Mouse (Mus musculus): Measurements from ENCODE around the gene Tom1l1.

The Tom1l1 gene

GRCm38 (mm10) chr11:90667325-90667724, 20.8 kb downstream of the Tom1l1 start:
- DNase-seq (ENCODE audit: low spot score): no peak

GRCm38 (mm10) chr11:90666916-90667315, 21.2 kb downstream of the Tom1l1 start:
- peak; percentile 73 for DNase-seq (ENCODE audit: low spot score)

DNA sequence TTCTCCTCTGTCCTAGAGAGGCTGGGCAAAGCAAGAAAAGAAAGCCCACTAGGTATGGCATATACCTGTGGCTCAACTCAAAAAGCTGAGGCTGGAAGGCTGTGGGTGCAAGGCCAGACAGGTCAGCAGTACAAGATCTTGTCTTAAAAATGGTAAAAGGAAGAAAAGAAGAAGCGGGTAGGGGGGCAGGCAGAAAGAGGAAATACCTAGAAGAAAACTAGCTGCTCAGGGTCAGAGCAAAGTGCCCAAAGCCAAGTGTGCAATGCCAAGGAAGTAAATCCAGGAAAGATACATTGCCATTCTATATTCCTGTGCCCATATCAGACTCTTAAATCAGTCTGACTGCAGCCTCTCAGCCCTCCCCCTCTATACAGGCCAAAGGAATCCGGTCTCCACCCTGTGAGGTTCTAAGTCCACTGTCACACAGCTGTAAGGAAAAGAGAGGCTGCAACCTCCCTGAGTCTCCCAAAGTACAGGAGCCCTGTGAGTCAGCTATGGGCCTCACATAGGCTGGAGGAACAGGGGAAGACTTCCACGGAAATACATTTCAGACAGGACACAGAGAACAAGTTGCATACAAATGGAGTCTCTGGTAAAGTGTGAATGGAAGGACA, 21.9 kb downstream of the Tom1l1 start:
- peak; percentile 42 for DNase-seq (ENCODE audit: low spot score)

GRCm38 (mm10) chr11:90665161-90665560, 23.0 kb downstream of the Tom1l1 start:
- DNase-seq (ENCODE audit: low spot score): no peak

DNA sequence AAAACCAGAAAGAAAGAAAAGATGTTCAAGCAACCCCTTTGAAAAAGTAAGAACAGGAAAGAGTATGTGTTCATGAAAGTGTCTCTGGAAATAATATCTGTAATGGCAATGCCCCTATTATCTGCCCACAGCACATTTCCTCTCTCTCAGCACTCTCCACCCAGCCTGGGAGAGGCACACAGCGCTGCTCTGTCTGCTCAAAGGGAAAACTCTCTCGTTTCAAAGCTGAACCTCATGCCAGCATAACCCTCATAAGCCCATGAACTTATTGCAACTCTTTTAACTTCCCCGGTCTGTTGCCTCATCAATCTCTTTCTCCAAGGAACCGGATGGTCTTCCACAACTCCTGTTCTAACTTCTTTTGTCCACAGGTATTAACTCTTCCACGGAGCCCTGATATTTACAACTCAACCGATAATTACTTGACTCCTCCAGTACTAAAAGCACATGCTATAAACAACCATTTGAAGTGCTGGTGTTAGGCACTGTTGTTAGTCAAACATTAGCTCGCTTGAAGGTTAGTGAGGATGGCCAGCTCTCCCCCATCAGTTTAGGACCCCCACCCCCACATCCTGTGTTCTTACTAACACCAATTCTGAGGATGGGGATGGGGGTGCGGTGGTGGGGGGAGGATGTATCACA, 23.7 kb downstream of the Tom1l1 start:
- DNase-seq (ENCODE audit: low spot score): peak; percentile 85

- DNase-seq (ENCODE audit: low spot score): no peak
Observed at GRCm38 (mm10) chr11:90663618-90664297, 24.4 kb downstream of the Tom1l1 start.

DNA sequence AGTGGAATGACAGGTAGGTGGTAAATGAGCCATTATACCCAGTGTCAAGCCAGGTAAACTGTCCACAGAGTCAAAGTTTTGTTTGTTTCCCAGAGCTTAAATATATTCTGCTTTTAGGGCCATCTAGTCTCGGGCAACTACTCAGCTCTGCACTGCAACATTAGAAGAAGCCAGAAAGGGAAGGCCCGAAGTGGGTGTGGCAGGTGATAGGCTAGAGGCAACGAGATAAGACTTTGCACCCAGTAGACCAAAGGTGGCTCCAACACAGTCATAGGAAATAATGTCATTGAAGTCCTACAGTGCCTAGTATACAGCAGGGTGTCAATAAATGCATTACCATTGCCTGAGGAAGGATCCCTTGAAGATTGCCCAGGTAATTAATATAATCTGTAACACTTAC, 25.1 kb downstream of the Tom1l1 start:
- peak; percentile 84 for DNase-seq (ENCODE audit: low spot score)

- no peak for DNase-seq (ENCODE audit: low spot score)
Observed at GRCm38 (mm10) chr11:90660662-90661061, 27.5 kb downstream of the Tom1l1 start.

DNA sequence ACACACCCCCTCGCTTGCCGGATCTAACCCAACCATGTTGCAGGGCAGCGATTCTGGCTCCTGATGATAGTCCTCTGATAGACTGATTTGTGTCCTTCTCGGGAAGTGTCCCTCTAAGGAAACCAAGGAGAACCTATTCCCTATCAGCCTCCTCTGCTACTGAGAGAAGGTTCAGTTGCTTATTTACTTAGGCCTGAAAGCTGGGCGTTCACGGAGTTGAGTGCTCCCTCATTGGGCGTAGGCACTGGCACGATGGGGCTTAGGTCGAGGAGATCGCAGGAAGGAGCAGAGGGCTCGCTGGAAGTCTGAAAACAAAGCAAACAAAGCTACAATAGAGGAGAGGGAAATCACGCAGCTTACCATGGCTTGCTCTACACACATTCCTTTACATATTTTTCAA, 30.6 kb downstream of the Tom1l1 start:
- DNase-seq (ENCODE audit: low spot score): no peak

GRCm38 (mm10) chr11:90652603-90653002, 35.6 kb downstream of the Tom1l1 start:
- no peak for DNase-seq (ENCODE audit: low spot score)

GRCm38 (mm10) chr11:90650231-90650885, 37.8 kb downstream of the Tom1l1 start:
- DNase-seq (ENCODE audit: low spot score): no peak

DNA sequence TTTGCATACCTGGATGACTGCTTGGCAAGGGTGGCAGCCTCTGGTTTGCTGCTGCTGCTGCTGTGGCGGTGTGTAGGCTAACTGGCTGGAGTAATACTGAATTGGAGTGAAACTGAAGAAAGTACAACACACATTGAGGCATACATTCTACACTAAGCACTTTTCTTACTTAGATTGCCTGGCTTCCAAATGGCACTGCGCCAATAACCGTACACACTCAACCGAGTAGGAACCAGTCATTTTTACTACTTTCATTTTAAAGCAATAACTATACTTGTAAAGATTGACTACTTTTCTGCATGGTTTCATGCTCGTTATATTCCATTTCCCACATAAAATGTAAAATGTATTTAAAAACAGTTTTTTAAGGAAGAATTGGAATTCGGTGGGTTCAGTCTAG, 38.4 kb downstream of the Tom1l1 start:
- DNase-seq (ENCODE audit: low spot score): no peak

DNA sequence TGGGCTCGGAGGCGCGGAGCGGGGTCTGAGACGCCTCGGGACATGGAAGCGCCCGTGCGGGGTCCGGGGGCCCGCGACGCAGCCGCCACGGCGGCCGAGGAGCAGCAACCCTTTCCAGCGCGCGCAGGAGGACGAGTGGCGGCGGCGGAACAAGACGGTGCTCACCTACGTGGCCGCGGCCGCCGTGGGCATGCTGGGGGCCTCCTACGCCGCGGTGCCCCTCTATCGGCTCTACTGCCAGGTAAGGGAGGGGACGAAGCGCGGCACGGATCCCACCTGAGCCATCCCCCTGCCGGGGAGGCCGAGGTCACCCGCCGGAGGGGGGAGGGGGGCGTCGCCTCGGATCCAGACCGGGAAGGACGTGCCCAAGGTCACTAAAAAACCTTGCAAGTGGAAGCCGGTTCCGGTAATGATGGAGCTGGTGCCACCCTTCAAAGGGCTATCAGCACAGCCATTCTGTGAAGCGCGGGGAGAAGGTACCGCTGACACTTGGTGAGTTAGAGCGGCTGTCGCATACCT, 49.8 kb downstream of the Tom1l1 start:
- peak; percentile 52 for DNase-seq (ENCODE audit: low spot score)

- DNase-seq (ENCODE audit: low spot score): peak; percentile 93
Observed at GRCm38 (mm10) chr11:90637440-90638311, 50.5 kb downstream of the Tom1l1 start, which contains the start of the genes Stxbp4 and Cox11. Stxbp4 (minus strand) TSS chr11:90638084. Cox11 (plus strand) TSS chr11:90638173.

GRCm38 (mm10) chr11:90634661-90635060, 53.5 kb downstream of the Tom1l1 start:
- no peak for DNase-seq (ENCODE audit: low spot score)

- no peak for DNase-seq (ENCODE audit: low spot score)
Observed at GRCm38 (mm10) chr11:90632480-90632879, 55.7 kb downstream of the Tom1l1 start.

- no peak for DNase-seq (ENCODE audit: low spot score)
Observed at GRCm38 (mm10) chr11:90627751-90628150, 60.4 kb downstream of the Tom1l1 start.

GRCm38 (mm10) chr11:90625174-90625573, 63.0 kb downstream of the Tom1l1 start:
- no peak for DNase-seq (ENCODE audit: low spot score)

DNA sequence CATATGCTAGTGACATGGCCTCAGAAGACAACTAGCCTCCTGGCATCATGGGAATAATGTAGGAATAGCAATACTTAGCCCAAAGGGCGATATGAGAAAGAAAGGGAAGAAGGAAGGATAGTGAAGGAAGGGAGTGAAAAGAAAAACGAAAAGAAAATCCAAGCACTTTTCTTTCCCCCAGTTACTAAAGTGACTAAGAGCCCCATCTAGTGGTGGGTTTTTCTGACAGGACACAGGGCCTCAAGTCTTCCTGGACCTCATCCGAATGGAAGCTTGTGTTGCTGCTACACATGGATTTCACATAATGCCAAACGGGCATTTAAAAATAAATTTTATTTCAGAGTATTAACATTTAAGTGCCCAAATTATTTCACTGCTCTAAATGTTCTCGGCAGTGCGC, 64.7 kb downstream of the Tom1l1 start:
- peak; percentile 54 for DNase-seq (ENCODE audit: low spot score)

GRCm38 (mm10) chr11:90622500-90622899, 65.7 kb downstream of the Tom1l1 start:
- no peak for DNase-seq (ENCODE audit: low spot score)

- no peak for DNase-seq (ENCODE audit: low spot score)
Observed at GRCm38 (mm10) chr11:90622044-90622443, 66.1 kb downstream of the Tom1l1 start.
